Mouse (Mus musculus) neural tube, postnatal 0 days (tissue): Measurements from ENCODE around the gene Btbd35f9. TPM values are rescaled to one million over a fixed set of nuclear protein-coding genes. Genes with fewer than 3 reads are reported as not detected.

Experiments used
- polyA plus RNA-seq: library from polyadenylated mRNA; unstranded; fragments of >200 nt; fragmentation: Nextera tagmentation; extraction: Ambion mirVana; gene quantifications from 2 replicates; pipeline ENCODE4 v1.2.1, GENCODE M21; 2015

The Btbd35f9 gene
- not detected in 2 replicates for polyA plus RNA-seq

DNA sequence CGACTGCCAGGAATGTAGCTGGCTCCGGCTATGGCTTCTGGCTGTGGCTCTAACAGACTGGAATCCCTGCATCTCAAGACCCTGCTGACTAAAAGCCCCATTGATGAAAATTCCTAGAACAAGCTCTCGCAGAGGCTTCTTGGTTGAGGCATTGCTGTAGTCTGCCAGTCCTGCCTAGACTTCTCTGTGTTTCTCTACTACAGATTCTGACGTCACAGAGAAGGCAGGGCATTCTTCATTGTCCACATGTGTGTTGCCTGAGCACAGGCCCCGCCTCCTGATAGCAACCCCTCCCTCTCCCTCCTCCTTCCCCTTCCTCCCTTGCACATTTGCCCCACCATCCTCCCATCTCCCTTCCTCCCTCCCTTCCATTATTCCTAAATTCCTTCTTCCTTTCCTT is at the start of gene Btbd35f9:
Gene Btbd35f9, minus strand, starts transcription at position 101 of the 400 bp plus-strand sequence.

Other genes with a start within 250 kb of the Btbd35f9 start
- gene Btbd35f6, start 205.0 kb downstream of the Btbd35f9 start, polyA plus RNA-seq = not detected in 2 replicates
- gene Gm21870, start 174.7 kb downstream of the Btbd35f9 start, polyA plus RNA-seq = not detected in 2 replicates
- gene Spin2g, start 77.2 kb upstream of the Btbd35f9 start, polyA plus RNA-seq = not detected in 2 replicates